Mouse (Mus musculus) MEL (cell line): ENCODE data around the gene Gpr146.

Experiments
- EP300 ChIP-seq, 2 experiments: IDR thresholded peaks; 2 replicates each; pipeline ENCODE4 v1.6.1; 2011; ENCODE audit warnings: improper control_type of control experiment in 2 of 2, low read length in 2 of 2, low read depth in 1 of 2, mild to moderate bottlenecking in 1 of 2
- ETS1 ChIP-seq: IDR thresholded peaks from 2 replicates; pipeline ENCODE4 v1.6.1; 2012; ENCODE audit warnings: low read depth, mild to moderate bottlenecking, inconsistent platforms, low read length, improper control_type of control experiment, moderate library complexity
- KAT2A ChIP-seq: conservative IDR thresholded peaks from 2 replicates; pipeline ENCODE4 v1.6.1; 2012; ENCODE audit warnings: low read depth, low read length, improper control_type of control experiment, inconsistent platforms
- NRF1 ChIP-seq: IDR thresholded peaks from 2 replicates; pipeline ENCODE4 v1.6.1; 2014; ENCODE audit warnings: low read depth, mild to moderate bottlenecking, inconsistent platforms, low read length, improper control_type of control experiment, moderate library complexity; ENCODE audit not compliant: poor library complexity, insufficient read depth, severe bottlenecking
- POLR2A ChIP-seq, 2 experiments: IDR thresholded peaks; 2 replicates each; pipeline ENCODE4 v1.6.1; 2011 to 2012; ENCODE audit warnings: low read length in 2 of 2, mild to moderate bottlenecking in 2 of 2, control low read depth in 1 of 2, improper control_type of control experiment in 1 of 2, low read depth in 1 of 2, moderate library complexity in 1 of 2; ENCODE audit not compliant: control insufficient read depth in 1 of 2, insufficient read depth in 1 of 2, poor library complexity in 1 of 2
- POLR2AphosphoS5 ChIP-seq: IDR thresholded peaks from 2 replicates; pipeline ENCODE4 v1.6.1; 2012; ENCODE audit warnings: low read depth, borderline replicate concordance, mild to moderate bottlenecking, inconsistent platforms, low read length, moderate library complexity, mixed read lengths
- TAL1 ChIP-seq: IDR thresholded peaks from 2 replicates; pipeline ENCODE4 v1.6.1; 2012; ENCODE audit warnings: mild to moderate bottlenecking, inconsistent platforms, low read length, moderate library complexity, mixed read lengths
- TCF12 ChIP-seq: IDR thresholded peaks from 2 replicates; pipeline ENCODE4 v1.6.1; 2014; ENCODE audit warnings: low read depth, mild to moderate bottlenecking, inconsistent platforms, low read length, improper control_type of control experiment, moderate library complexity

DNA sequence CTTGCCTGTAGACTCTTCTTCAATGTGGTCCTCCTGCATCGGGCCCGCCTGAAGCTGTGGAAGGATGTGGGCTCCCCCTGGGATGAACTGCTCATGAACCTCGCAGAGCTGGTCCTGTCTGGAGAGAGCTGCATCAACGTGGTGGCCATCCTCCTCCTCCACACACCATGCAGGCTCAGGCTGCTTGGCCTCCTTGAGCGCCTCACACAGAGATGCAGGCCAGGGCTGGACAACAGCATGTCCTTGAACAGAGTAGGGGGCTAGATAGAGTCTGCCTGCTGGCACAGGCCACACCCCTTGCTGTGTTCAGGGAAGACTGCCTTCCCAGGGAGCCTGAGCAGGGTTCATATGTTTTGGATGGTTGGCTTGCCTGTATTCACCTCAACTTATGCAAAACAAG, 37.5 kb downstream of the Gpr146 start:
- TF ChIP-seq KAT2A (no peak), TAL1 (no peak), POLR2A (IDR thresholded peaks at IDR 0.05; ENCODE audit: control insufficient read depth in 1 of 2, insufficient read depth in 1 of 2, low read depth in 1 of 2, low read length in 2 of 2, poor library complexity in 1 of 2) (no peak), ETS1 (no peak), TCF12 (no peak), EP300 (IDR thresholded peaks at IDR 0.05; ENCODE audit: low read depth in 1 of 2, low read length in 2 of 2) (no peak), NRF1 (no peak), POLR2AphosphoS5 (no peak)
